Mouse (Mus musculus) liver, adult 2 months (tissue): Measurements from ENCODE around the gene Arid5b. TPM values are rescaled to one million over a fixed set of nuclear protein-coding genes. Genes with fewer than 3 reads are reported as not detected.
A peak's percentile ranks its signal among the peaks of the same experiment; 100 is the strongest.

Source experiments
- DNase-seq: peaks from one replicate; pipeline ENCODE4 v3.0.0-alpha.2; 2011; ENCODE audit warnings: low read depth, low spot score; ENCODE audit errors: extremely low read depth
- H3K27ac ChIP-seq: fragments of 200-500 bp; replicated peaks from 2 replicates; pipeline ENCODE4 v1.5.1; 2012; ENCODE audit warnings: low read depth, mild to moderate bottlenecking, control low read depth, inconsistent platforms, low read length; ENCODE audit not compliant: insufficient read depth
- H3K27me3 ChIP-seq: fragments of 200-500 bp; 2 replicates; pipeline ENCODE4 v1.6.1; 2012; ENCODE audit warnings: mild to moderate bottlenecking, moderate library complexity, low read length, inconsistent platforms; ENCODE audit not compliant: control insufficient read depth, insufficient read depth
- H3K36me3 ChIP-seq: fragments of 200-500 bp; 2 replicates; pipeline ENCODE4 v1.6.1; 2012; ENCODE audit warnings: low read length, inconsistent platforms; ENCODE audit not compliant: control insufficient read depth, insufficient read depth
- H3K4me1 ChIP-seq: fragments of 200-500 bp; 2 replicates; pipeline ENCODE4 v1.6.1; 2011; ENCODE audit warnings: low read length; ENCODE audit not compliant: control insufficient read depth, insufficient read depth
- H3K4me3 ChIP-seq: fragments of 200-500 bp; 2 replicates; pipeline ENCODE4 v1.5.1; 2011; ENCODE audit warnings: low read depth, mild to moderate bottlenecking, control low read depth, low read length, moderate library complexity; ENCODE audit not compliant: insufficient read depth
- H3K79me2 ChIP-seq: fragments of 200-500 bp; 2 replicates; pipeline ENCODE4 v1.6.1; 2012; ENCODE audit warnings: inconsistent platforms, mild to moderate bottlenecking, low read length, moderate library complexity; ENCODE audit not compliant: control insufficient read depth, insufficient read depth
- H3K9ac ChIP-seq: fragments of 200-500 bp; 2 replicates; pipeline ENCODE4 v1.6.1; 2012; ENCODE audit warnings: low read depth, mild to moderate bottlenecking, control low read depth, inconsistent platforms, low read length
- CTCF ChIP-seq: fragments of 200-500 bp; IDR thresholded peaks from 2 replicates; pipeline ENCODE4 v1.5.1; 2011; ENCODE audit warnings: low read depth, low read length, control low read depth
- POLR2A ChIP-seq: fragments of 200-500 bp; IDR thresholded peaks from 2 replicates; pipeline ENCODE4 v1.6.1; 2011; ENCODE audit warnings: low read length, control low read depth; ENCODE audit not compliant: insufficient read depth; ENCODE audit errors: extremely low read depth
- WGBS: fragments of 180-500 bp; shearing (Covaris S2); methylation state at CpG from one replicate; pipeline ENCODE4 v1.1.7; 2018; 5-methylcytosine and 5-hydroxymethylcytosine counted together
- polyA plus RNA-seq: library from polyadenylated mRNA; depleted of rRNA; stranded (reverse); fragments of >200 nt; gene quantifications from 2 replicates; pipeline ENCODE4 v1.2.3, GENCODE M21; 2012
- total RNA-seq: library from RNA; depleted of rRNA; stranded (reverse); fragments of >200 nt; gene quantifications from 2 replicates; pipeline ENCODE4 v1.2.3, GENCODE M21; 2014

The Arid5b gene
- total and polyA plus RNA-seq, 2 experiments: 11.6 to 13.6 TPM

GRCm38 (mm10) chr10:68134071-68134470 lies 144.5 kb downstream of the Arid5b start:
- Histone ChIP-seq H3K36me3 (peaks cover 55% of the 10 kb centered on the region), H3K9ac (peak overlapping the region; percentile 46), H3K27ac (peak overlapping the region; percentile 61), H3K27me3 (no peaks in the 10 kb centered on the region), H3K4me1 (peaks cover 30% of the 10 kb centered on the region), H3K4me3 (peak overlapping the region; percentile 88), H3K79me2 (peaks cover 26% of the 10 kb centered on the region)
- TF ChIP-seq POLR2A: no peak
- TF ChIP-seq CTCF: no peak
- 13% methylated on average over 5 of the region's 5 CpGs for WGBS
- DNase-seq: peak; percentile 70

- peaks cover 68% of the 10 kb centered on the region for H3K36me3 ChIP-seq
- H3K4me3 ChIP-seq: peak overlapping the region; percentile 88
- peak overlapping the region; percentile 68 for H3K9ac ChIP-seq
- H3K27me3 ChIP-seq: no peaks in the 10 kb centered on the region
- H3K27ac ChIP-seq: peak overlapping the region; percentile 72
- WGBS: 23% methylated on average over 9 of the region's 9 CpGs
- H3K4me1 ChIP-seq: peaks cover 32% of the 10 kb centered on the region
- DNase-seq: peak; percentile 81
- peaks cover 26% of the 10 kb centered on the region for H3K79me2 ChIP-seq
- TF ChIP-seq POLR2A: no peak
- TF ChIP-seq CTCF: no peak
Measured at GRCm38 (mm10) chr10:68132636-68133035, 145.9 kb downstream of the Arid5b start.

- Histone ChIP-seq H3K4me3 (peak overlapping the region; percentile 88), H3K9ac (peak overlapping the region; percentile 68), H3K27ac (peak overlapping the region; percentile 72), H3K27me3 (no peaks in the 10 kb centered on the region), H3K36me3 (peaks cover 72% of the 10 kb centered on the region), H3K79me2 (peaks cover 26% of the 10 kb centered on the region), H3K4me1 (peaks cover 32% of the 10 kb centered on the region)
- DNase-seq: no peak
- TF ChIP-seq POLR2A (no peak), CTCF (no peak)
- 59% methylated on average over 5 of the region's 5 CpGs for WGBS
Measured at GRCm38 (mm10) chr10:68132154-68132553, 146.4 kb downstream of the Arid5b start.

- TF ChIP-seq POLR2A: no peak
- TF ChIP-seq CTCF: no peak
- Histone ChIP-seq H3K4me1 (peaks cover 45% of the 10 kb centered on the region), H3K9ac (no peak overlapping the region), H3K79me2 (peaks cover 26% of the 10 kb centered on the region), H3K27ac (peak overlapping the region; percentile 57), H3K36me3 (peaks cover 87% of the 10 kb centered on the region), H3K27me3 (no peaks in the 10 kb centered on the region), H3K4me3 (no peak overlapping the region)
- DNase-seq: no peak
- 61% methylated on average over 7 of the region's 7 CpGs for WGBS
Measured at GRCm38 (mm10) chr10:68129651-68130050, 148.9 kb downstream of the Arid5b start.

- TF ChIP-seq CTCF: no peak
- no peak for TF ChIP-seq POLR2A
- Histone ChIP-seq H3K27me3 (no peaks in the 10 kb centered on the region), H3K79me2 (peaks cover 32% of the 10 kb centered on the region), H3K36me3 (peaks cover 89% of the 10 kb centered on the region), H3K9ac (no peak overlapping the region), H3K4me1 (peaks cover 50% of the 10 kb centered on the region), H3K27ac (peak overlapping the region; percentile 89), H3K4me3 (no peak overlapping the region)
- 69% methylated on average over 3 of the region's 3 CpGs for WGBS
- peak; percentile 55 for DNase-seq
Measured at GRCm38 (mm10) chr10:68129009-68129408, 149.5 kb downstream of the Arid5b start.

- peaks cover 90% of the 10 kb centered on the region for H3K36me3 ChIP-seq
- H3K9ac ChIP-seq: peak overlapping the region; percentile 57; the same call in 1 of the 2 replicates
- 15% methylated on average over 10 of the region's 10 CpGs for WGBS
- DNase-seq: peak; percentile 76
- H3K4me1 ChIP-seq: peaks cover 51% of the 10 kb centered on the region
- peak overlapping the region; percentile 31; the same call in 1 of the 2 replicates for H3K4me3 ChIP-seq
- peaks cover 32% of the 10 kb centered on the region for H3K79me2 ChIP-seq
- TF ChIP-seq POLR2A (no peak), CTCF (no peak)
- no peaks in the 10 kb centered on the region for H3K27me3 ChIP-seq
- H3K27ac ChIP-seq: peak overlapping the region; percentile 89
Measured at GRCm38 (mm10) chr10:68128441-68128848, 150.1 kb downstream of the Arid5b start.
